Mouse (Mus musculus) neural tube, embryonic 10.5 days (tissue): Measurements from ENCODE around the gene Gm10428.
"Not testable (repeated sequence)": the region's sequence is repeated elsewhere in the genome, so short reads cannot be mapped to it uniquely, and the experiment has no call there.

Source experiments
- DNase-seq: peaks from one replicate; pipeline ENCODE4 v3.0.0-alpha.2; 2017; ENCODE audit warnings: low spot score; ENCODE audit errors: extremely low spot score

The Gm10428 gene

DNA sequence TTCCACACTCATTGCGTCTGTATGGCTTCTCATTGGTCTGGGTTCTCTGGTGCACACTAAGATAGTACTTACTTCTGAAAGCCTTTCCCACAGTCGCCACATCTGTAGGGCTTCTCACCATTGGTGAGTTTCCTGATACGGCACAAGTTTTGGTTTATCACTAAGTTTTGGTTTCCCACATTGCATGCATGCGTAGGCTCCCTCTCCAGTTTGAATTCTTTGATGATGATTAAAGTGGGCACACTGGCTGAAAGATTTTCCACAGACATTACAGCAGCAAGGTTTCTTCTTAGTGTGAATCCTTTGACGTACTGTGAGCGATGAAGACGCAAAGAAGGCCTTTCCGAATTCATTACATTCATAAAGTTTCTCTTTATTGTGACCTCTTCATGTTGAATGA lies at the start of gene Gm10428:
Gene Gm10428 (plus strand): TSS at position 321 of the 400 bp plus-strand sequence.
- DNase-seq = no peak

GRCm38 (mm10) chr11:62706141-62706540 lies 46.8 kb upstream of the Gm10428 start:
- DNase-seq = no peak

GRCm38 (mm10) chr11:62708252-62708651 lies 44.6 kb upstream of the Gm10428 start:
- no peak for DNase-seq

GRCm38 (mm10) chr11:62710657-62711056 lies 42.2 kb upstream of the Gm10428 start:
- DNase-seq = no peak

DNA sequence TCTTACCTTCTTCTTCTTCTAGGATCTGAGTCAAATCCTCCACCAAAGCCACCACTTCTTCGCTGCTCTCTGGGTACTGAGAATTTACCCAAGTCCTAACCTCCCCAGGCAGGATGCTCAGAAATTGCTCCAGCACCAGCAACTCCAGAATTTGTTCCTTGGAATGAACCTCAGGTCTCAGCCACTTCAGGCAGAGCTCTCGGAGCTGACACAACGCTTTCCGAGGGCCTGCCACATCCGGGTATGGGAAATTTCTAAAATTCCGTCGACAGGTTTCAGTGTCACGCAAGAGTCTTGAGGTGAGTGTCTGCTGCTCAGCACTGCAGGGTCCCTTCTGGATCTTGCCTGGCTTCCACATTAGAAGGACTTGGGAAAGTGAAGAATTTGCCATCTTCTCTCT lies 24.6 kb upstream of the Gm10428 start:
- no peak for DNase-seq

DNA sequence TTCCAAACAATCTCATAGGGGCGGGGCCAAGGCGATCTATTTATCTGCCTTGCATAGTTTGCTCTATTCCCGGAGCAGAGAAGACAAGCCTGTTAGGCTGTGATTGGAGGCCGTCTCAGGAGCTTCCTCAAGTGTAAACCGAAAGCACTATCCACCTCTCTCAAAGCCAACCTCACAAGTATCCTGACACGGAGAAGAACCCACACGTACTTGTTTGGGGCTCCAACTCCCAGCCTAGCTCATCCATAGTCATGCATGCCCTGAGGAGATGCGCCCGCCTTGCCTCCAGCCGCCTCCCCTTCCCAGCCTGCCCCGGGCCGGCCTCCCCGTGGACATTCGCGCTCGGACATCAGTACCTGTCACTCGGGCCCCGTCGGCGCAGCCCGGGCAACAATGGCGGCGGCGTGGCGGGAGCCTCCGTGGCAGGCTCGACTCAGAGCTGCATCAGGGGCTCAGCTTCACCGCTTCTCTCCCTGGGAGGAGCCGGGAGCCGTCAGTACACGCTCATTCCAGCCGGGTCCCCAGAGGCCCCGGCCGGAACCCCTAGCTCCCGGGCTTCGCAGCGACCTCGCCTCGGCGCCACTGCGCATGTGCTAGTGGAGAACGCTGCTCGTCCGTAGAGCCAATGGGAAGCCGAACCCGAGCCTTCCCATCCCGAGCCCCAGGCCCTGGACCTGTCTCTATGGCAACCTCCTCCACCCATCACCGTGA lies 21.4 kb upstream of the Gm10428 start, which contains the start of gene Zfp287:
Gene Zfp287 (minus strand): TSS at position 595 of the 711 bp plus-strand sequence.
- peak; percentile 94 for DNase-seq

- no peak for DNase-seq
These were observed 20.9 kb upstream of the Gm10428 start for GRCm38 (mm10) chr11:62732022-62732387.

DNA sequence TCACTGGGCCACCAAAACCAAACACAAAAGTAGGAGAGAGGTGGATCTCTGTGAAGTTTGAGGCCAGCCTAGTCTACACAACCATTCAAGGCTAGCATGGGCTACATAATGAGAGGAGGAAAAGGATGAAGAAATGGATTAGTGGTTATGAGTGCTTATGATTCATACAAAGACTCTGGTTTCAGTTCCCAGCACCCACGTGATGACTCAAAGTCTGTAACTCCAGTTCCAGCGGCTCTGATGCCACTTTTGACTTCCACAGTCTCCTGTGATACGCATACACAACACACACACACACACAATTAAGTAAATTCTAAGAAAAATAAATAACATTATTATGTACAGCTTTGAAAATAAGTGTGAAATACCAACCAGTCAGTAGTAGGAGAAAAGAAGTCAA lies 20.2 kb upstream of the Gm10428 start:
- no peak for DNase-seq

- DNase-seq = no peak
These were observed 11.7 kb upstream of the Gm10428 start for GRCm38 (mm10) chr11:62741186-62741585.

GRCm38 (mm10) chr11:62742261-62742957 lies 10.5 kb upstream of the Gm10428 start:
- no peak for DNase-seq

GRCm38 (mm10) chr11:62744103-62744502 lies 8.8 kb upstream of the Gm10428 start:
- peak; percentile 73 for DNase-seq

DNA sequence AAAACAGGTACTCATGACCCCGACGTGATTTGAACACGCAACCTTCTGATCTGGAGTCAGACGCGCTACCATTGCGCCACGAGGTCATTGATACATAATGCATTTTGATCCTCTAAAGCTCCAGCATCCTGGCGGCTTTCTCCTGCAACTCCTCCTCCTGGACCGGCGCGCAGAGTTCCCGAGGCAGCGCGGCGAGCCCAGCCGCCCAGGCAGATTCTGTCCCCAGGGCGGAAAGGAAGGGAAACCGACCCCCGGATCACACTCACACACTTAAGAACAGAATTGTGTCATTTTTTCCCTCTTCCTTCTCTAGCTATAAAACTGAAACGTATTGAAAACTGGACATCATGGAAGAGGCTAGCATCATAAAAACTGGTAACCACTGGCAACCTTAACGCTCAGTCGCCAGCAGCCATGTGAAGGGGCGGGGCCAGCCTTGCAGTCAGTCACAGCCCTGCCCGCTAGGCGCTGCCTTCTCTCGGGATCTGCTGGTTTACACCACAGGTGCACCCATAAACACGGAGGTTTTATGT lies 6.8 kb upstream of the Gm10428 start:
- DNase-seq = peak; percentile 66

- DNase-seq = no peak
These were observed 5.7 kb upstream of the Gm10428 start for GRCm38 (mm10) chr11:62747227-62747626.

GRCm38 (mm10) chr11:62748062-62748461 lies 4.8 kb upstream of the Gm10428 start:
- DNase-seq = no peak

DNA sequence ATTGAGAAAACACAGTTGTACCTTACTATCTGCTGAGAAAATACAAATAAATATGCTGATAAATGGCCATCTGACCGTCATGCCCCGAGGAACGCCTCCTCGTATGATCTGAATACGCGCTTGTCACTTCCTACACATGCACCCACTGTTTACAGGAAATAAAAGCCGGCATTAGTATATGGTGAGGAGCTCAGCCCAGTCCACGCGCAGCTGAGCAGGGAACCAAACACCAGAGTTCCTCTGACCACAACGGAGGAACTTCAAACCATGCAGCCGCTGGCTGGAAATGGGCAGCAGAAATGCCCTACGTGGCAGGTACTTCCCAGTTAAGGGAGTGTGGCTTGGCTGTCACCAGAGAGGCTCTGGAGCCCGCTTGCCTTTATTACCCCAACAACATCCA lies 3.5 kb upstream of the Gm10428 start:
- not testable (repeated sequence) for DNase-seq

DNA sequence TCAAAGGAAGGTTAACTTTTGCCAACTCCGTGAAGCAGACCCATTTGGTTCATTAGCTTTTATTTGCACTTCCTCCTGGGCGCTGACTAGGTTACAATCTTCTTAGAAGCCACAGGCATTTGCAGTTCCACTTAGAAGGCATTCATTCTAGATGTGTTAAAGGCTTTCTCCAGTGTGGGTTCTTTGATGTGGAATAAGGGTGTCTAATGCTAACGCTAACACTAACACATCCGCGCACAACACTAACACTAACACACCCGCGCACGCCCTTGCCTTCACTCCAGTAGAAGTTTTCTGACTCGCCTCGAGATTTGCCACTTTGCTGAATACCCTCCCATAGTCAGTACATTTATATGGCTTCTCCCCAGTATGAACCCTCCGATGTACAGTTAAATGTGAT lies 709 bp upstream of the Gm10428 start:
- no peak for DNase-seq

DNA sequence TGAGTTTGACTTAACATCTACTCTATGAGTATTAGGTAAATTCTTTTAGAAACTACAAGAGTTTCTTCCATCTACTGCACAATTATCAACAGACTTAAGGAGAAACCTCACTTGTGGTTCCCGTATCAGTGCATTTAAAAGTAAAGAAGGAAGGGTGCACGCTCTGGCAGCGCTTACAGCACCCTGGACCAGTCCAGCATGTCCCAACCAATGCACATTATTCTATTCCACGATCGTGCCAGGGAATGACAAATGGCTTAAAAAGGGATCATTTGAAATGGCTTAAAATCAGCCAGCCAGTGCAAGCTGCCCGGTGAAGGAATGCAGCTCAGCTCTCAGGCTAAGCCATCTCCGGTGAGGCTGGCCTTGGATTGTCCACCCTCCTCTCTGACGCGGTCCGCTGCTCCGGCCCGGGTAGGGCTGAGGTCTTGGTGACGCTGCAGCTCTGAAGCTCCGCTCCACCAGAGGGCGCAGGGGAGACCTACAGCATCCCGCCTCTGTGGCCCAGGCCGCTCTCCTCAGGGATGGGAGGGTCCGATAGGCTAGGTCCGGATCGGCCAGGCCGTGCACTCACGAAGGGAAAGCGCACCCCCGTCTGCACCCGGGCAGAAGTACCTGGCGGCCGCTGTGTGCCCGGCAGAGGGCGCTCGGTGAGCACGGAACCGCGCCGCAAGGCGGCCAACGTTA lies 3.7 kb downstream of the Gm10428 start:
- DNase-seq = peak; percentile 96

- no peak for DNase-seq
These were observed 4.2 kb downstream of the Gm10428 start for GRCm38 (mm10) chr11:62757143-62757507.

- no peak for DNase-seq
These were observed 5.0 kb downstream of the Gm10428 start for GRCm38 (mm10) chr11:62757906-62758305.

GRCm38 (mm10) chr11:62758491-62758890 lies 5.6 kb downstream of the Gm10428 start:
- no peak for DNase-seq

- DNase-seq = no peak
These were observed 8.0 kb downstream of the Gm10428 start for GRCm38 (mm10) chr11:62760755-62761457.
